Mouse (Mus musculus) MEL-GATA-1-ER (cell line): ENCODE data around the gene Cep295.
"Not testable (repeated sequence)": the region's sequence is repeated elsewhere in the genome, so short reads cannot be mapped to it uniquely, and the experiment has no call there.

Experiments
- DNase-seq: peaks from one replicate; pipeline ENCODE4 v3.0.0-alpha.2; 2012; ENCODE audit warnings: low read depth; ENCODE audit errors: extremely low read depth

The Cep295 gene

GRCm38 (mm10) chr9:15357484-15358275, at the start of gene Cep295:
Gene Cep295, minus strand, starts transcription at chr9:15357788.
- DNase-seq = peak; percentile 84

GRCm38 (mm10) chr9:15397591-15397990, 40.0 kb upstream of the Cep295 start:
- no peak for DNase-seq

GRCm38 (mm10) chr9:15395353-15395942, 37.9 kb upstream of the Cep295 start:
- peak; percentile 40 for DNase-seq

- peak; percentile 12 for DNase-seq
These were observed 29.6 kb upstream of the Cep295 start for GRCm38 (mm10) chr9:15387075-15387643.

- no peak for DNase-seq
These were observed 26.7 kb upstream of the Cep295 start for GRCm38 (mm10) chr9:15384266-15384665.

- no peak for DNase-seq
These were observed 8.7 kb upstream of the Cep295 start for GRCm38 (mm10) chr9:15366260-15366659.

- no peak for DNase-seq
These were observed 8.3 kb upstream of the Cep295 start for GRCm38 (mm10) chr9:15365856-15366255.

- DNase-seq = no peak
These were observed 7.3 kb upstream of the Cep295 start for GRCm38 (mm10) chr9:15364843-15365242.

- DNase-seq = peak; percentile 56
These were observed 588 bp downstream of the Cep295 start for GRCm38 (mm10) chr9:15356916-15357483.

- no peak for DNase-seq
These were observed 7.7 kb downstream of the Cep295 start for GRCm38 (mm10) chr9:15349925-15350324.

GRCm38 (mm10) chr9:15337776-15338175, 19.8 kb downstream of the Cep295 start:
- no peak for DNase-seq

GRCm38 (mm10) chr9:15318170-15318742, 39.3 kb downstream of the Cep295 start:
- DNase-seq = no peak

- no peak for DNase-seq
These were observed 40.1 kb downstream of the Cep295 start for GRCm38 (mm10) chr9:15317223-15318169.

GRCm38 (mm10) chr9:15316296-15316695, 41.3 kb downstream of the Cep295 start:
- DNase-seq = not testable (repeated sequence)

GRCm38 (mm10) chr9:15314619-15315018, 43.0 kb downstream of the Cep295 start:
- DNase-seq = no peak

GRCm38 (mm10) chr9:15313633-15314032, 44.0 kb downstream of the Cep295 start:
- DNase-seq = no peak

- peak; percentile 91 for DNase-seq
These were observed 45.4 kb downstream of the Cep295 start for GRCm38 (mm10) chr9:15312054-15312735.

GRCm38 (mm10) chr9:15310179-15310578, 47.4 kb downstream of the Cep295 start:
- DNase-seq = no peak

- DNase-seq = no peak
These were observed 48.2 kb downstream of the Cep295 start for GRCm38 (mm10) chr9:15309425-15309824.

- DNase-seq = no peak
These were observed 49.3 kb downstream of the Cep295 start for GRCm38 (mm10) chr9:15308254-15308653.
